Mouse (Mus musculus) kidney, embryonic 14.5 days (tissue): ENCODE results near the gene Doxl2. TPM values are rescaled to one million over a fixed set of nuclear protein-coding genes. Genes with fewer than 3 reads are reported as not detected.

Source experiments
- ATAC-seq: fragments of 200-750 bp; cut with Nextera tagmentation; 2 replicates; pipeline ENCODE4 v1.8.0; 2017; ENCODE audit warnings: moderate number of reproducible peaks, mild to moderate bottlenecking, moderate TSS enrichment, moderate library complexity; ENCODE audit not compliant: low FRiP score, low TSS enrichment
- H3K27ac ChIP-seq: fragments of 300-500 bp; sonication (generic); 2 replicates; pipeline ENCODE4 v1.5.1; 2014; ENCODE audit warnings: low read depth, mild to moderate bottlenecking, low read length, moderate library complexity, mixed read lengths
- H3K27me3 ChIP-seq: fragments of 300-500 bp; sonication (generic); 2 replicates; pipeline ENCODE4 v1.6.1; 2014; ENCODE audit warnings: mild to moderate bottlenecking, low read length; ENCODE audit not compliant: control insufficient read depth, insufficient read depth
- H3K36me3 ChIP-seq: fragments of 300-500 bp; sonication (generic); 2 replicates; pipeline ENCODE4 v1.6.1; 2014; ENCODE audit warnings: low read length, mixed read lengths; ENCODE audit not compliant: control insufficient read depth, insufficient read depth
- H3K4me1 ChIP-seq: fragments of 300-500 bp; sonication (generic); 2 replicates; pipeline ENCODE4 v1.6.1; 2014; ENCODE audit warnings: low read length, mixed read lengths; ENCODE audit not compliant: control insufficient read depth, insufficient read depth
- H3K4me2 ChIP-seq: fragments of 300-500 bp; sonication (generic); replicated peaks from 2 replicates; pipeline ENCODE4 v1.6.1; 2014; ENCODE audit warnings: low read depth, mild to moderate bottlenecking, low read length
- H3K4me3 ChIP-seq: fragments of 300-500 bp; sonication (generic); 2 replicates; pipeline ENCODE4 v1.5.1; 2014; ENCODE audit warnings: mild to moderate bottlenecking, low read length
- H3K9ac ChIP-seq: fragments of 300-500 bp; sonication (generic); 2 replicates; pipeline ENCODE4 v1.6.1; 2014; ENCODE audit warnings: low read depth, mild to moderate bottlenecking, low read length, moderate library complexity
- H3K9me3 ChIP-seq: fragments of 300-500 bp; sonication (generic); 2 replicates; pipeline ENCODE4 v1.6.1; 2016; ENCODE audit warnings: low read length; ENCODE audit not compliant: control insufficient read depth
- WGBS: fragments of 180-500 bp; shearing (Covaris S2); extraction: QIAGEN DNeasy Blood & Tissue Kit; methylation state at CpG from one replicate; pipeline ENCODE4 v1.1.7; 2014; 5-methylcytosine and 5-hydroxymethylcytosine counted together
- polyA plus RNA-seq: library from polyadenylated mRNA; unstranded; fragments of >200 nt; fragmentation: Nextera tagmentation; extraction: Ambion mirVana; gene quantifications from 2 replicates; pipeline ENCODE4 v1.2.1, GENCODE M21; 2014

Gene Doxl2
- polyA plus RNA-seq, result not detected in 2 replicates

DNA sequence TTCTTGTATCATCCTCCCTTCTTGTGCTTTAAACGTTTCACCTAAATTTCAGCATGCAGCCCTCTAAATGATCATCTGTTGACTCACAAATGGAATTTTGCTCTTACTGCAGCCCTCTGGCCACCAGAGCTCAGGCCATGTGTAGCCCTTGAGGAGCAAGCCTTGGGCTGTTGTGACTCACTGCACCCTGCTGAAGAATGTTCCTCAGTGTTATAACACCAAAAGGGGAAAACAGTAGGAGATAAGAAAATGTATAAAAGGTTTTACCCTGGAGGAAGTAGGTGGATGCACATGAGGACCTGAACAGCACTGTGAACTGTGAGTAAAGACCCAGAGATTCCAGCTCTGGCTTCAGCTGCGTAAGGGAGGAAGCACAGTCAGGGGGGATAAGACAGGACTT is at the start of gene Doxl2:
TSS of gene Doxl2 (plus strand) at position 301 of the 400 bp plus-strand sequence.
- WGBS, result 85% methylated on average over 2 of the region's 2 CpGs
- H3K9me3 ChIP-seq, result no peaks in the 10 kb centered on the region
- no peak within 1 kb of the TSS for H3K4me3 ChIP-seq
- H3K36me3 ChIP-seq, result no peaks in the 10 kb centered on the region
- no peaks in the 10 kb centered on the region for H3K27me3 ChIP-seq
- ATAC-seq, result no peak
- no peak within 1 kb of the TSS for H3K27ac ChIP-seq
- H3K9ac ChIP-seq, result no peak within 1 kb of the TSS
- H3K4me1 ChIP-seq, result no peaks in the 10 kb centered on the region
- no peak within 1 kb of the TSS for H3K4me2 ChIP-seq

DNA sequence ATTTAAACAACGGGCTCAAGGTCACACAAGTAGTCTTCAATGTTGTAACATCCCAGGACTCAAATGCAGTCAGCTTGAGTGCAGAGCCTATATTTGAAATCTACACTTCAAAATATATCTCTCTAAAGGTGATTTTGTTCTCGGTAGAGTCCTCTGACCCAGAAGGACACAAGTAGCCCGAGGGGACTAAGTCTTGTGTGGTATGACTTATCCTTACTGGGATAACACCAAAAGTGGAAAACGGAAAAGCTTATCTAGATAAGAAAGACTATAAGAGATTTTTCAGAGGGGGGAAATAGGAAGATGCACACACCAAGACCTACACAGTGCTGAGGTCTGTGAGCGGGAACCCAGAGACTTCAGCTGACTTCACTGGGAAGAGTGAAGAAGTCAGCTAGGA is 45.2 kb upstream of the Doxl2 start, which contains the start of gene 1600015I10Rik:
TSS of gene 1600015I10Rik (plus strand) at position 301 of the 400 bp plus-strand sequence.
- 86% methylated on average over 5 of the region's 5 CpGs for WGBS
- no peak for ATAC-seq
- Histone ChIP-seq H3K9ac (no peak within 1 kb of the TSS), H3K27me3 (no peaks in the 10 kb centered on the region), H3K9me3 (no peaks in the 10 kb centered on the region), H3K4me1 (no peaks in the 10 kb centered on the region), H3K27ac (no peak within 1 kb of the TSS), H3K36me3 (no peaks in the 10 kb centered on the region), H3K4me3 (no peak within 1 kb of the TSS), H3K4me2 (no peak within 1 kb of the TSS)

DNA sequence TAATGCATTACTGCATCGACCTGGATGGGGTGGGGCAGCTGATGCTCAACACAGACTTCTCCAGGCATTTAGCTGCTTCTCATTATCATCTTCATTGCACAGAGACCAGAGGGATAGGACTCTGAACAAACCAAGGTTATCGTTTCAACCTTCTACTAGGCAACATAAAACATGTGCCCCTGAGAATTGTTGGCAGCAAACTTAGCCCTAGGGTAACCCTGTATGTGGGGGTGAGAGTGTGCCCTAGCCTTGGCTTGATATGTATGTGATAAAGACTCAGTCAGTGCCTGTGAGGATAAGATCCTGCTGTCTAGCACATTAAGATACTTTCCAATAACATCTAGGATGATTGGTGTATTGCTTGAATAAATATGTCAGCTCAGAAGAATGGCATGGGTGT is 25.2 kb upstream of the Doxl2 start:
- H3K9ac ChIP-seq, result no peak overlapping the region
- H3K4me2 ChIP-seq, result no peak overlapping the region
- no peak overlapping the region for H3K27ac ChIP-seq
- no peaks in the 10 kb centered on the region for H3K4me1 ChIP-seq
- H3K27me3 ChIP-seq, result no peaks in the 10 kb centered on the region
- H3K36me3 ChIP-seq, result no peaks in the 10 kb centered on the region
- ATAC-seq, result no peak
- no peak overlapping the region for H3K4me3 ChIP-seq
- no peaks in the 10 kb centered on the region for H3K9me3 ChIP-seq
- WGBS, result 83% methylated on average over 2 of the region's 2 CpGs

DNA sequence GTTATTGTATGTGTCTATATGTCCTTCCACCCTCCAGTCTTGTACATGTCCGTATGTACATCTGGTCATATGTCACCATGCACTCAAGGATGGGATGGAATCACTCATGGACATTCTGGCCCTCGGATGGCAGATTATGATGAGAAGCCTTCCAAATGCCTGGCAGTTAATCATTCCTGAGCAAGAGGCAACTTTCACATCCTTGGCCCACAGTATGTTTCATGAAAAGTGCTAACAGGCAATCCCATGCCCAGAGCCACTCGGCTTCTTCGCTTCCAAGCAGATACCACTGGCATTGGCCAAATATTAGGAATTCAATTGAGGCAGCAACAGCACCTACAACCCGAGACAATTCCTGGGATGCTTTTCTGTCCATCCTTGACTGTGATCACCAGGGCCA is 24.1 kb upstream of the Doxl2 start:
- no peaks in the 10 kb centered on the region for H3K36me3 ChIP-seq
- WGBS, result 89% methylated on average over 5 of the region's 5 CpGs
- no peaks in the 10 kb centered on the region for H3K4me1 ChIP-seq
- no peak overlapping the region for H3K4me3 ChIP-seq
- no peaks in the 10 kb centered on the region for H3K27me3 ChIP-seq
- H3K9ac ChIP-seq, result no peak overlapping the region
- no peak overlapping the region for H3K4me2 ChIP-seq
- no peak for ATAC-seq
- no peaks in the 10 kb centered on the region for H3K9me3 ChIP-seq
- H3K27ac ChIP-seq, result no peak overlapping the region

DNA sequence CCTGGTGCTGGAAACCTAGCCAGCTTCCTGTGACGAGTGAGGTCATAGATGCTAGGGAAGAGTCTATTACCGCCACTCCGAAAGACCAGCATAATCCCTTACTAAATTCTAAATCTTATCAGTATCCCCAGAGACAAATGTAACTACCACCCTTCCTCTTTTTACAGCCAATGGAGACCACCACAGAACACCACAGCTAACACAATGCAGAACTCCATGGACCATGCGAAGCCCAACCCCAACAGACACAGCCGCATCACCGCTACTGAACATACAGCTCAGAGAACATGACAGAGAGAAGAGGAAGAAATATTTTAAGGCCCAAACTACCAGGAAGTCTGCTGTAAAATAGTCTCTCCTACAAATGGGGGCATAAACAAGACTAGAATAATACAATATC is 23.1 kb upstream of the Doxl2 start:
- no peak overlapping the region for H3K27ac ChIP-seq
- no peak overlapping the region for H3K9ac ChIP-seq
- ATAC-seq, result no peak
- H3K27me3 ChIP-seq, result no peaks in the 10 kb centered on the region
- no peak overlapping the region for H3K4me3 ChIP-seq
- H3K36me3 ChIP-seq, result no peaks in the 10 kb centered on the region
- H3K4me2 ChIP-seq, result no peak overlapping the region
- H3K4me1 ChIP-seq, result no peaks in the 10 kb centered on the region
- WGBS, result 92% methylated on average over 6 of the region's 6 CpGs
- no peaks in the 10 kb centered on the region for H3K9me3 ChIP-seq

DNA sequence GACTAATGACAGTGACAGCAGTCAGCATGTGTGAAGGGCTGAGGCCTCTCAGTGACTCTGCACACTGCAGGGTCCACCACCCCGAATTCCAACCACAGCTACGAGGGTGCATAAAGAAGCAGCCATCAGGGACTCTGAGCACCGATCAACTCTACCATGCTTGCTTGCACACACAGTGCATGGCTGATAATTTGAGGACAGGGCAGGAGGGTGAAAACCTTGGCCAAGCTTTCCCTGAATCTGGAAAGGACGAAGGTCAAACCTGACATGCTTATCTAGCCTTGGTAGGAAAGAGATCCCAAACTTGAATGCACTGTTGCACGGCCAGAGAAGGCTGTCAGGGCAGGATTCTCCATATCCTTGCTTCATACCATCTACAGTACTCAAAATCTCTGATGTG is 21.5 kb upstream of the Doxl2 start:
- Histone ChIP-seq H3K27ac (no peak overlapping the region), H3K9me3 (no peaks in the 10 kb centered on the region), H3K9ac (no peak overlapping the region), H3K27me3 (no peaks in the 10 kb centered on the region), H3K4me1 (no peaks in the 10 kb centered on the region), H3K4me3 (no peak overlapping the region), H3K36me3 (no peaks in the 10 kb centered on the region), H3K4me2 (no peak overlapping the region)
- no peak for ATAC-seq
- 75% methylated on average over 5 of the region's 5 CpGs for WGBS

DNA sequence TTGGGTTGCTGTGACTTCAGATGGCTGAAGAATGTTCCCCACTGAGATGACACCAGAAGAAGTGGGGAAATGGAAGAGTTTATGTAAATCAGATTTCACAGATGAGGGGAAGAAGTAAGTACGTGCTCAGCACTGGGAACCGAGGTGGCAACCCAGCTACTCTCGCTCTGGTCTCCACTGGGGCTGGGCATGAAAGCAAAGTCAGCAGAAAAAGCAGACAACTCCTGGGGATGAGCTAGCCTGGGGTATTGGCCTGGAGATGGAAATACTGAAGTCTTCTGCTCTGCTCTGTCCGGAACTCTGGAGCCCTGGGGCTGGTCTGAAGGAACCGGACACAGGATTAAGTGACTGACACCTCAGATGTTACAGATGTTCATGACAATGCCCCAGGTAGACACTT is 20.6 kb upstream of the Doxl2 start:
- H3K9me3 ChIP-seq, result no peaks in the 10 kb centered on the region
- H3K27me3 ChIP-seq, result no peaks in the 10 kb centered on the region
- H3K27ac ChIP-seq, result no peak overlapping the region
- no peak overlapping the region for H3K4me3 ChIP-seq
- H3K4me2 ChIP-seq, result no peak overlapping the region
- H3K36me3 ChIP-seq, result no peaks in the 10 kb centered on the region
- H3K4me1 ChIP-seq, result no peaks in the 10 kb centered on the region
- ATAC-seq, result no peak
- no peak overlapping the region for H3K9ac ChIP-seq
- WGBS, result 84% methylated on average over 5 of the region's 5 CpGs

DNA sequence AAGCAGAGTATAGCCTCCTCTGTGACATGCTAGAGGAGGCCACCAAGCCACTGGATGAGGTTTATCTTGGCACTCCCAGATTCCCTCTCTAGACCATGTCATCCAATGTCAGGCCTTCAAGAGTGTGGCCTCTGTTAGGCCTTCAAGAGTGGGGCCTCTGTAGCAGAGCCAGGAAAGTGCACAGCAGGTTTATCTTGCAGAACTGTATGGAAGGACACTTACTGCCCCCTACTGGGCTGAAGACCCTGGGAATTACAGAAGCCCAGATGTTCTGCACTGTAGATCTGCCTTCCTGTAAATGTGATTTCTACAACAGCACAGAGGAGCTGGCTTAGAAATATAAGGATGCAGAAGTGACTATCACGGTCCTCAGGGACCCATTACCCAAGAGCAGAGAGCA is 19.8 kb upstream of the Doxl2 start:
- 57% methylated on average over 1 of the region's 1 CpGs for WGBS
- Histone ChIP-seq H3K4me2 (no peak overlapping the region), H3K9ac (no peak overlapping the region), H3K4me1 (no peaks in the 10 kb centered on the region), H3K9me3 (no peaks in the 10 kb centered on the region), H3K27ac (no peak overlapping the region), H3K4me3 (no peak overlapping the region), H3K36me3 (no peaks in the 10 kb centered on the region), H3K27me3 (no peaks in the 10 kb centered on the region)
- ATAC-seq, result peak; percentile 35; the same call in 1 of the 2 replicates

DNA sequence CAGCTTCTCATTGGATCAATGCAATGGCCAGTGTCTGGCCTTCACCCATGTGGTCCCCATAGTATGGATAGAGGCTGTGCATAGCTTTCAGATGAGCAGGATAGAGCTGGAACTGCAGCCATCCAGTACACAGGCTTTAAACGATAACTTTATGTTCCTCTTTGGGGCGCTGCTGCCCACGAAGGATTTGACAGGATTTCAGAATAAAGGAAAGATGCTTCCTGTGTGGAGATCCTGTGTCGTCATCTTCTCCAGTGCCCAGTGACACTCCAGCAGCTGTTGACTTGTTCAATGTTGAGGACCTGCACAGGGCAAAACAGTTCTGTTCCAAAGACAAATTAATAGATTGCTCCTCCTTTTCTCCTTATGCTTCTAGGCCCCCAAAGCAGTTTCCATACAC is 18.0 kb upstream of the Doxl2 start:
- 91% methylated on average over 4 of the region's 4 CpGs for WGBS
- Histone ChIP-seq H3K4me3 (no peak overlapping the region), H3K4me1 (no peaks in the 10 kb centered on the region), H3K27me3 (no peaks in the 10 kb centered on the region), H3K4me2 (no peak overlapping the region), H3K27ac (no peak overlapping the region), H3K36me3 (no peaks in the 10 kb centered on the region), H3K9me3 (no peaks in the 10 kb centered on the region), H3K9ac (no peak overlapping the region)
- ATAC-seq, result no peak

DNA sequence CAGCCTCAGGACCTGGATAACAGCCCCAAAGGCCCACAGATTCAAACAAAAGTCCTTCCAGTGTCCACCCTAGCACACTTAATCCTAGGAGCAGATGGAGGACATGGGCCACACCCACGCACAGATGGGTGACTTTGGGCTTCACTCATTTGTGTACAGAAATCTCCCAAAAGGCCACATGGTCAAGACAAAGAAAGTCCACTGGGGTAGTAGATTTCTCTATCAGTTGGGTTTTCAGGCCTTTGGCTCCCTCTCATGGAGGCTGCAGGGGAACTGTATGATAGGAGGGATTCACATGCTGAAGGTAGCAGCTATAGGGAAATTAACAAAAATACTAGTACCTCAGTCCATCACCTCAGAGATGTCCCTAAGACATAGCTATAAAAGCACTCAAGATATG is 16.7 kb upstream of the Doxl2 start:
- no peaks in the 10 kb centered on the region for H3K9me3 ChIP-seq
- H3K27ac ChIP-seq, result no peak overlapping the region
- H3K4me2 ChIP-seq, result no peak overlapping the region
- 59% methylated on average over 1 of the region's 1 CpGs for WGBS
- no peaks in the 10 kb centered on the region for H3K27me3 ChIP-seq
- H3K36me3 ChIP-seq, result no peaks in the 10 kb centered on the region
- ATAC-seq, result no peak
- H3K4me3 ChIP-seq, result no peak overlapping the region
- no peaks in the 10 kb centered on the region for H3K4me1 ChIP-seq
- H3K9ac ChIP-seq, result no peak overlapping the region
